Mouse (Mus musculus) liver, embryonic 11.5 days (tissue): ENCODE measurements around the gene Snx29. TPM values are rescaled to one million over a fixed set of nuclear protein-coding genes. Genes with fewer than 3 reads are reported as not detected.

ENCODE experiments used
- ATAC-seq: fragments of 200-750 bp; cut with Nextera tagmentation; replicated peaks from 2 replicates; pipeline ENCODE4 v1.8.0; 2017; ENCODE audit warnings: moderate number of reproducible peaks, mild to moderate bottlenecking, moderate TSS enrichment, moderate library complexity; ENCODE audit not compliant: low FRiP score
- DNase-seq: peaks from one replicate; pipeline ENCODE4 v3.0.0-alpha.2; 2017; ENCODE audit warnings: low spot score
- H3K27ac ChIP-seq: fragments of 300-500 bp; sonication (generic); 2 replicates; pipeline ENCODE4 v1.5.1; 2014; ENCODE audit warnings: mild to moderate bottlenecking, low read depth, low read length, control low read depth
- H3K27me3 ChIP-seq: fragments of 300-500 bp; sonication (generic); replicated peaks from 2 replicates; pipeline ENCODE4 v1.6.1; 2014; ENCODE audit warnings: low read length, mixed read lengths; ENCODE audit not compliant: control insufficient read depth, insufficient read depth
- H3K36me3 ChIP-seq: fragments of 300-500 bp; sonication (generic); 2 replicates; pipeline ENCODE4 v1.6.1; 2014; ENCODE audit warnings: mild to moderate bottlenecking, low read length, moderate library complexity, mixed read lengths; ENCODE audit not compliant: control insufficient read depth, insufficient read depth
- H3K4me1 ChIP-seq: fragments of 300-500 bp; sonication (generic); replicated peaks from 2 replicates; pipeline ENCODE4 v1.6.1; 2014; ENCODE audit warnings: low read length, mixed read lengths; ENCODE audit not compliant: control insufficient read depth, insufficient read depth
- H3K4me2 ChIP-seq: fragments of 300-500 bp; sonication (generic); 2 replicates; pipeline ENCODE4 v1.6.1; 2014; ENCODE audit warnings: mild to moderate bottlenecking, control low read depth, moderate library complexity
- H3K4me3 ChIP-seq: fragments of 300-500 bp; sonication (generic); 2 replicates; pipeline ENCODE4 v1.5.1; 2014; ENCODE audit warnings: low read depth, low read length, control low read depth
- H3K9ac ChIP-seq: fragments of 300-500 bp; sonication (generic); 2 replicates; pipeline ENCODE4 v1.6.1; 2014; ENCODE audit warnings: low read depth, low read length, control low read depth
- H3K9me3 ChIP-seq: fragments of 300-500 bp; sonication (generic); 2 replicates; pipeline ENCODE4 v1.6.1; 2016; ENCODE audit warnings: low read length, inconsistent platforms, mixed read lengths; ENCODE audit not compliant: control insufficient read depth
- WGBS: fragments of 180-500 bp; shearing (Covaris S2); extraction: QIAGEN DNeasy Blood & Tissue Kit; methylation state at CpG from one replicate; pipeline ENCODE4 v1.1.7; 2014; 5-methylcytosine and 5-hydroxymethylcytosine counted together
- polyA plus RNA-seq: library from polyadenylated mRNA; unstranded; fragments of >200 nt; fragmentation: Nextera tagmentation; extraction: Ambion mirVana; gene quantifications from 2 replicates; pipeline ENCODE4 v1.2.1, GENCODE M21; 2014

The Snx29 gene
- polyA plus RNA-seq, 1 experiment from 2014 or later = 5.1 TPM

GRCm38 (mm10) chr16:11713265-11713865, 390.7 kb downstream of the Snx29 start:
- H3K9me3 ChIP-seq = no peaks in the 10 kb centered on the region
- no peaks in the 10 kb centered on the region for H3K27me3 ChIP-seq
- H3K4me3 ChIP-seq = no peak overlapping the region
- no peak overlapping the region for H3K27ac ChIP-seq
- H3K4me1 ChIP-seq = no peaks in the 10 kb centered on the region
- WGBS = 53% methylated on average over 2 of the region's 2 CpGs
- no peak for DNase-seq
- no peak for ATAC-seq
- H3K4me2 ChIP-seq = no peak overlapping the region
- no peak overlapping the region for H3K9ac ChIP-seq
- H3K36me3 ChIP-seq = no peaks in the 10 kb centered on the region

- DNase-seq = no peak
- Histone ChIP-seq H3K9ac (no peak overlapping the region), H3K4me1 (no peaks in the 10 kb centered on the region), H3K36me3 (no peaks in the 10 kb centered on the region), H3K27ac (no peak overlapping the region), H3K27me3 (no peaks in the 10 kb centered on the region), H3K4me2 (no peak overlapping the region), H3K4me3 (no peak overlapping the region), H3K9me3 (no peaks in the 10 kb centered on the region)
- 89% methylated on average over 1 of the region's 1 CpGs for WGBS
- no peak for ATAC-seq
Observed at GRCm38 (mm10) chr16:11716932-11717331, 394.2 kb downstream of the Snx29 start.

- H3K4me2 ChIP-seq = no peak overlapping the region
- H3K36me3 ChIP-seq = no peaks in the 10 kb centered on the region
- no peak for ATAC-seq
- H3K9ac ChIP-seq = no peak overlapping the region
- H3K27ac ChIP-seq = no peak overlapping the region
- no peaks in the 10 kb centered on the region for H3K9me3 ChIP-seq
- no peaks in the 10 kb centered on the region for H3K27me3 ChIP-seq
- no peak for DNase-seq
- no peak overlapping the region for H3K4me3 ChIP-seq
- 72% methylated on average over 2 of the region's 2 CpGs for WGBS
- H3K4me1 ChIP-seq = no peaks in the 10 kb centered on the region
Observed at GRCm38 (mm10) chr16:11725901-11726300, 403.2 kb downstream of the Snx29 start.

- no peaks in the 10 kb centered on the region for H3K4me1 ChIP-seq
- no peak overlapping the region for H3K27ac ChIP-seq
- H3K36me3 ChIP-seq = no peaks in the 10 kb centered on the region
- no peaks in the 10 kb centered on the region for H3K9me3 ChIP-seq
- WGBS = 90% methylated on average over 9 of the region's 9 CpGs
- no peak overlapping the region for H3K4me2 ChIP-seq
- ATAC-seq (no peak), DNase-seq (no peak)
- no peak overlapping the region for H3K9ac ChIP-seq
- no peak overlapping the region for H3K4me3 ChIP-seq
- no peaks in the 10 kb centered on the region for H3K27me3 ChIP-seq
Observed at GRCm38 (mm10) chr16:11727331-11727730, 404.6 kb downstream of the Snx29 start.

- H3K9ac ChIP-seq = no peak overlapping the region
- H3K4me2 ChIP-seq = no peak overlapping the region
- no peak overlapping the region for H3K27ac ChIP-seq
- no peaks in the 10 kb centered on the region for H3K4me1 ChIP-seq
- H3K36me3 ChIP-seq = no peaks in the 10 kb centered on the region
- WGBS = 68% methylated on average over 3 of the region's 3 CpGs
- no peaks in the 10 kb centered on the region for H3K27me3 ChIP-seq
- DNase-seq (no peak), ATAC-seq (no peak)
- no peaks in the 10 kb centered on the region for H3K9me3 ChIP-seq
- H3K4me3 ChIP-seq = no peak overlapping the region
Observed at GRCm38 (mm10) chr16:11728131-11728530, 405.4 kb downstream of the Snx29 start.

GRCm38 (mm10) chr16:11728627-11729026, 405.9 kb downstream of the Snx29 start:
- DNase-seq (no peak), ATAC-seq (no peak)
- H3K9ac ChIP-seq = no peak overlapping the region
- no peak overlapping the region for H3K4me3 ChIP-seq
- no peaks in the 10 kb centered on the region for H3K4me1 ChIP-seq
- no peaks in the 10 kb centered on the region for H3K9me3 ChIP-seq
- no peak overlapping the region for H3K4me2 ChIP-seq
- WGBS = 54% methylated on average over 3 of the region's 3 CpGs
- no peaks in the 10 kb centered on the region for H3K36me3 ChIP-seq
- H3K27me3 ChIP-seq = no peaks in the 10 kb centered on the region
- no peak overlapping the region for H3K27ac ChIP-seq

GRCm38 (mm10) chr16:11729111-11729510, 406.4 kb downstream of the Snx29 start:
- Histone ChIP-seq H3K4me1 (no peaks in the 10 kb centered on the region), H3K9ac (no peak overlapping the region), H3K4me3 (no peak overlapping the region), H3K27me3 (no peaks in the 10 kb centered on the region), H3K4me2 (no peak overlapping the region), H3K36me3 (no peaks in the 10 kb centered on the region), H3K9me3 (no peaks in the 10 kb centered on the region), H3K27ac (no peak overlapping the region)
- no peak for DNase-seq
- 49% methylated on average over 6 of the region's 6 CpGs for WGBS
- no peak for ATAC-seq

- no peak for DNase-seq
- ATAC-seq = no peak
- Histone ChIP-seq H3K27ac (no peak overlapping the region), H3K9ac (no peak overlapping the region), H3K9me3 (no peaks in the 10 kb centered on the region), H3K4me2 (no peak overlapping the region), H3K27me3 (no peaks in the 10 kb centered on the region), H3K36me3 (no peaks in the 10 kb centered on the region), H3K4me3 (no peak overlapping the region), H3K4me1 (no peaks in the 10 kb centered on the region)
- 83% methylated on average over 5 of the region's 5 CpGs for WGBS
Observed at GRCm38 (mm10) chr16:11729815-11730214, 407.1 kb downstream of the Snx29 start.

GRCm38 (mm10) chr16:11731014-11731535, 408.4 kb downstream of the Snx29 start:
- WGBS = 73% methylated on average over 5 of the region's 5 CpGs
- Histone ChIP-seq H3K4me3 (no peak overlapping the region), H3K4me1 (no peaks in the 10 kb centered on the region), H3K27me3 (no peaks in the 10 kb centered on the region), H3K27ac (no peak overlapping the region), H3K4me2 (no peak overlapping the region), H3K36me3 (no peaks in the 10 kb centered on the region), H3K9me3 (no peaks in the 10 kb centered on the region), H3K9ac (no peak overlapping the region)
- ATAC-seq (no peak), DNase-seq (no peak)
